Mouse (Mus musculus): ENCODE data around the gene Tmem171. TPM values are rescaled to one million over a fixed set of nuclear protein-coding genes. Genes with fewer than 3 reads are reported as not detected.

Gene Tmem171
- polyA plus RNA-seq, 1 experiment from 2014 or later: 0.19 TPM

GRCm38 (mm10) chr13:98700661-98701308, 6.2 kb upstream of the Tmem171 start:
- H3K27ac ChIP-seq (ENCODE audit: low read depth, low read length): no peak overlapping the region
- 74% methylated on average over 10 of the region's 10 CpGs for WGBS
- no peaks in the 10 kb centered on the region for H3K9me3 ChIP-seq (ENCODE audit: control insufficient read depth, low read length)
- no peaks in the 10 kb centered on the region for H3K4me1 ChIP-seq (replicated peaks; ENCODE audit: control insufficient read depth, insufficient read depth, low read length)
- H3K36me3 ChIP-seq (ENCODE audit: control insufficient read depth, insufficient read depth, low read length): no peaks in the 10 kb centered on the region
- ATAC-seq (replicated peaks; ENCODE audit: low FRiP score) (no peak), DNase-seq (ENCODE audit: low spot score) (peak; percentile 28)
- no peak overlapping the region for H3K4me3 ChIP-seq (ENCODE audit: low read depth, low read length)
- no peak overlapping the region for H3K9ac ChIP-seq (ENCODE audit: low read depth, low read length)
- H3K27me3 ChIP-seq (replicated peaks; ENCODE audit: control insufficient read depth, insufficient read depth, low read length): peaks cover 6% of the 10 kb centered on the region
- no peak overlapping the region for H3K4me2 ChIP-seq

- Histone ChIP-seq H3K4me1 (replicated peaks; ENCODE audit: control insufficient read depth, insufficient read depth, low read length) (no peaks in the 10 kb centered on the region; the same call in 1 of the 2 replicates), H3K9me3 (ENCODE audit: control insufficient read depth, low read length) (no peaks in the 10 kb centered on the region), H3K36me3 (ENCODE audit: control insufficient read depth, insufficient read depth, low read length) (no peaks in the 10 kb centered on the region), H3K4me3 (ENCODE audit: low read depth, low read length) (no peak overlapping the region), H3K27me3 (replicated peaks; ENCODE audit: control insufficient read depth, insufficient read depth, low read length) (peaks cover 13% of the 10 kb centered on the region), H3K4me2 (no peak overlapping the region), H3K27ac (ENCODE audit: low read depth, low read length) (no peak overlapping the region), H3K9ac (ENCODE audit: low read depth, low read length) (no peak overlapping the region)
- DNase-seq (ENCODE audit: low spot score): no peak
- WGBS: 69% methylated on average over 5 of the region's 5 CpGs
- no peak for ATAC-seq (replicated peaks; ENCODE audit: low FRiP score)
Observed at GRCm38 (mm10) chr13:98699982-98700540, 5.4 kb upstream of the Tmem171 start.

GRCm38 (mm10) chr13:98699051-98699744, 4.6 kb upstream of the Tmem171 start:
- no peaks in the 10 kb centered on the region for H3K9me3 ChIP-seq (ENCODE audit: control insufficient read depth, low read length)
- no peak overlapping the region for H3K27ac ChIP-seq (ENCODE audit: low read depth, low read length)
- 49% methylated on average over 14 of the region's 14 CpGs for WGBS
- no peak overlapping the region for H3K9ac ChIP-seq (ENCODE audit: low read depth, low read length)
- no peaks in the 10 kb centered on the region; the same call in 1 of the 2 replicates for H3K4me1 ChIP-seq (replicated peaks; ENCODE audit: control insufficient read depth, insufficient read depth, low read length)
- no peak overlapping the region for H3K4me3 ChIP-seq (ENCODE audit: low read depth, low read length)
- H3K4me2 ChIP-seq: no peak overlapping the region
- ATAC-seq (replicated peaks; ENCODE audit: low FRiP score) (no peak), DNase-seq (ENCODE audit: low spot score) (no peak)
- H3K36me3 ChIP-seq (ENCODE audit: control insufficient read depth, insufficient read depth, low read length): no peaks in the 10 kb centered on the region
- H3K27me3 ChIP-seq (replicated peaks; ENCODE audit: control insufficient read depth, insufficient read depth, low read length): peaks cover 22% of the 10 kb centered on the region

GRCm38 (mm10) chr13:98696716-98697115, 2.1 kb upstream of the Tmem171 start:
- H3K9me3 ChIP-seq (ENCODE audit: control insufficient read depth, low read length): no peaks in the 10 kb centered on the region
- no peaks in the 10 kb centered on the region; the same call in 1 of the 2 replicates for H3K4me1 ChIP-seq (replicated peaks; ENCODE audit: control insufficient read depth, insufficient read depth, low read length)
- H3K27ac ChIP-seq (ENCODE audit: low read depth, low read length): no peak overlapping the region
- H3K9ac ChIP-seq (ENCODE audit: low read depth, low read length): no peak overlapping the region
- no peaks in the 10 kb centered on the region for H3K36me3 ChIP-seq (ENCODE audit: control insufficient read depth, insufficient read depth, low read length)
- WGBS: 83% methylated on average over 3 of the region's 3 CpGs
- H3K4me2 ChIP-seq: no peak overlapping the region
- H3K27me3 ChIP-seq (replicated peaks; ENCODE audit: control insufficient read depth, insufficient read depth, low read length): peaks cover 31% of the 10 kb centered on the region
- DNase-seq (ENCODE audit: low spot score) (no peak), ATAC-seq (replicated peaks; ENCODE audit: low FRiP score) (no peak)
- no peak overlapping the region for H3K4me3 ChIP-seq (ENCODE audit: low read depth, low read length)

GRCm38 (mm10) chr13:98695546-98695945, 912 bp upstream of the Tmem171 start:
- WGBS: 30% methylated on average over 2 of the region's 2 CpGs
- Histone ChIP-seq H3K4me1 (replicated peaks; ENCODE audit: control insufficient read depth, insufficient read depth, low read length) (no peaks in the 10 kb centered on the region; the same call in 1 of the 2 replicates), H3K9ac (ENCODE audit: low read depth, low read length) (no peak overlapping the region), H3K36me3 (ENCODE audit: control insufficient read depth, insufficient read depth, low read length) (no peaks in the 10 kb centered on the region), H3K4me3 (ENCODE audit: low read depth, low read length) (no peak overlapping the region), H3K4me2 (no peak overlapping the region), H3K27ac (ENCODE audit: low read depth, low read length) (no peak overlapping the region), H3K9me3 (ENCODE audit: control insufficient read depth, low read length) (no peaks in the 10 kb centered on the region), H3K27me3 (replicated peaks; ENCODE audit: control insufficient read depth, insufficient read depth, low read length) (peaks cover 31% of the 10 kb centered on the region)
- ATAC-seq (replicated peaks; ENCODE audit: low FRiP score) (no peak), DNase-seq (ENCODE audit: low spot score) (no peak)

- H3K36me3 ChIP-seq (ENCODE audit: control insufficient read depth, insufficient read depth, low read length): no peaks in the 10 kb centered on the region
- H3K4me2 ChIP-seq: no peak overlapping the region
- no peak overlapping the region for H3K9ac ChIP-seq (ENCODE audit: low read depth, low read length)
- H3K4me1 ChIP-seq (replicated peaks; ENCODE audit: control insufficient read depth, insufficient read depth, low read length): no peaks in the 10 kb centered on the region; the same call in 1 of the 2 replicates
- no peak overlapping the region for H3K4me3 ChIP-seq (ENCODE audit: low read depth, low read length)
- ATAC-seq (replicated peaks; ENCODE audit: low FRiP score) (no peak), DNase-seq (ENCODE audit: low spot score) (no peak)
- no peaks in the 10 kb centered on the region for H3K9me3 ChIP-seq (ENCODE audit: control insufficient read depth, low read length)
- peaks cover 31% of the 10 kb centered on the region for H3K27me3 ChIP-seq (replicated peaks; ENCODE audit: control insufficient read depth, insufficient read depth, low read length)
- no peak overlapping the region for H3K27ac ChIP-seq (ENCODE audit: low read depth, low read length)
- WGBS: 82% methylated on average over 11 of the region's 11 CpGs
Observed at GRCm38 (mm10) chr13:98693316-98693715, 1.3 kb downstream of the Tmem171 start.

- 86% methylated on average over 13 of the region's 13 CpGs for WGBS
- no peak overlapping the region for H3K27ac ChIP-seq (ENCODE audit: low read depth, low read length)
- H3K9ac ChIP-seq (ENCODE audit: low read depth, low read length): no peak overlapping the region
- H3K27me3 ChIP-seq (replicated peaks; ENCODE audit: control insufficient read depth, insufficient read depth, low read length): peaks cover 31% of the 10 kb centered on the region
- no peak overlapping the region for H3K4me2 ChIP-seq
- no peak for DNase-seq (ENCODE audit: low spot score)
- no peak for ATAC-seq (replicated peaks; ENCODE audit: low FRiP score)
- H3K4me1 ChIP-seq (replicated peaks; ENCODE audit: control insufficient read depth, insufficient read depth, low read length): no peaks in the 10 kb centered on the region; the same call in 1 of the 2 replicates
- H3K36me3 ChIP-seq (ENCODE audit: control insufficient read depth, insufficient read depth, low read length): no peaks in the 10 kb centered on the region
- no peak overlapping the region for H3K4me3 ChIP-seq (ENCODE audit: low read depth, low read length)
- no peaks in the 10 kb centered on the region for H3K9me3 ChIP-seq (ENCODE audit: control insufficient read depth, low read length)
Observed at GRCm38 (mm10) chr13:98691956-98692515, 2.6 kb downstream of the Tmem171 start.

- no peak overlapping the region for H3K9ac ChIP-seq (ENCODE audit: low read depth, low read length)
- H3K9me3 ChIP-seq (ENCODE audit: control insufficient read depth, low read length): no peaks in the 10 kb centered on the region
- H3K4me2 ChIP-seq: no peak overlapping the region
- H3K27me3 ChIP-seq (replicated peaks; ENCODE audit: control insufficient read depth, insufficient read depth, low read length): peaks cover 26% of the 10 kb centered on the region
- no peaks in the 10 kb centered on the region; the same call in 1 of the 2 replicates for H3K4me1 ChIP-seq (replicated peaks; ENCODE audit: control insufficient read depth, insufficient read depth, low read length)
- H3K36me3 ChIP-seq (ENCODE audit: control insufficient read depth, insufficient read depth, low read length): no peaks in the 10 kb centered on the region
- ATAC-seq (replicated peaks; ENCODE audit: low FRiP score) (no peak), DNase-seq (ENCODE audit: low spot score) (no peak)
- no peak overlapping the region for H3K4me3 ChIP-seq (ENCODE audit: low read depth, low read length)
- whole genome bisulfite sequencing: 86% methylated on average over 11 of the region's 11 CpGs
- H3K27ac ChIP-seq (ENCODE audit: low read depth, low read length): no peak overlapping the region
Observed at GRCm38 (mm10) chr13:98690886-98691285, 3.7 kb downstream of the Tmem171 start.

All from liver, embryonic 11.5 days (tissue).